Mouse (Mus musculus) left cerebral cortex, postnatal 14 days (tissue): ENCODE data around the gene Ncf4. TPM values are rescaled to one million over a fixed set of nuclear protein-coding genes. Genes with fewer than 3 reads are reported as not detected.
A peak's percentile ranks its signal among the peaks of the same experiment; 100 is the strongest.
"Not testable (repeated sequence)": the region's sequence is repeated elsewhere in the genome, so short reads cannot be mapped to it uniquely, and the experiment has no call there.

Experiments used
- DNase-seq, 2 experiments: peaks; one replicate each; pipeline ENCODE4 v3.0.0; 2021 to 2022; ENCODE audit warnings: low spot score in 2 of 2, mixed read lengths in 1 of 2
- intact Hi-C: fragments of 180-260 bp; cut with DNase I; formaldehyde crosslinking; loops from one replicate; pipeline ENCODE4 v1.15.1; 2025
- total RNA-seq, 2 experiments: library from RNA; stranded (reverse); gene quantifications; 2 replicates each; pipeline ENCODE4 v1.2.3; 2021

Ncf4 gene
- total RNA-seq, 2 experiments from 2014 or later, result 1.2 to 1.3 TPM

DNA sequence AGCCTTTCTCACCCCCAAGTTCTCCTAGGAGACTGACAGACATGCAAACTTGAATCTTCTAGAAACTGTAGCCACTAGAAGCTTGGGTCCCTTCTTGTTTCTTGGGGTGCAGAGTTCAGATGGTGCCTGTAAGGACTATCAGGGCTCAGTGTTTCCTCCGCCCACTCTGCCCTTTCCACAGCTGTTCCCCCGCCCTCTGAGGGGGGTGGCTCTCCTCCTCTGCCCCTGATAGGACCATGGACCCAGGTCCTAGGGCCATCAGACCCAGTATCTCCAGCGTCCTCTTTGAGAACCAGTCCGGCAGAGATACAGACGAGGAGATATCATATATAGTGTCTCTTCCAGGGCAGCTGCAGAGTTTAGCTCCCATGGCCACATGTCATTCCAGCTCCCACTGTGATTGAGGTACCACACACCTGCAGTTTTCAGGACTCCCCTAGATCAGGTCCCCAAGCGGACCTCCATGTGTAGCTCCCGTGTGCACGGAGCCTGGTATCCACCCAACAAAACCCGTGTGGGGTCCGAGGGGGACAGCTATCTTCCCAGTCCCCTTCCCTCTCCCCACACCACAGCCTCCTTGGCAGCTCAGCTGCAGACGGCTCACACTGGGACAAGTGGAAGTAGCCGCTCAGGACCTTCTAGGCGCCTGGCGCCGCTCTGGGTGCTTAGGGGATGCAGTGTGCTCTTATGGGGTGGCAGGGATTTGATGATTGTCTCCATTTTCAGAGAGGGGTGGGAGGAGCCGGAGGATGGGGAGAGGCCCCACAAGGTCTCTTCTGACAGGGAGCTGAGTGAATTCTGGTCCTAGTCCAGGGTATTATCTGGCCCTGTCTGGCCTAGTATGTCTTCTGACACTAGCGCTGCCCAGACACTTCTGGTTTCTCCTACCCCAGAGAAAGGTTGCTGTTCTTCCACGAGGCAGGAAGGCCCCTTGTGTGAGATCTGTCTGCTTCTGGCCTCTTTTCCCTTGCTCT is 1.8 kb downstream of the Ncf4 start:
- no peak for DNase-seq
- intact Hi-C loops, result no loop called here

DNA sequence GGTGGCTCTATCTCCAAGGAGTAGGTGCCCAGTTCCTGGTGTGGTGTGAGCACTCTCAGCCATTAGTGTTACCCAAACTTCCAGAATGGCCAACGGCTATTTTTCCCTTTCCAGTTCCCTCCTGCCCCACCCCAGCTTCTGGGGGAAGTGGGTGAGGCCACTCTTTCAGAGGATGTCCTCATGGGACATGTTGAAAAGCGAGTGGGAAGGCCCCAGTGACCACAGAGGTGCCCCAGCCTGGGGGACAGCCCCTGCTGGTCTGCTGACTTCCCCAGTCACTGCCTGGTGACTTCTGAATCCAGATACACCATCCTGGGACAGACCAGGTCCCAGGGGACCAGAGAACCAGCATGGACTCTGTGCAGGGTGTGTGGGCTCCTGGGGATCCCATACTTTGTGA is 3.1 kb downstream of the Ncf4 start:
- intact Hi-C loops, result no loop called here
- no peak for DNase-seq

DNA sequence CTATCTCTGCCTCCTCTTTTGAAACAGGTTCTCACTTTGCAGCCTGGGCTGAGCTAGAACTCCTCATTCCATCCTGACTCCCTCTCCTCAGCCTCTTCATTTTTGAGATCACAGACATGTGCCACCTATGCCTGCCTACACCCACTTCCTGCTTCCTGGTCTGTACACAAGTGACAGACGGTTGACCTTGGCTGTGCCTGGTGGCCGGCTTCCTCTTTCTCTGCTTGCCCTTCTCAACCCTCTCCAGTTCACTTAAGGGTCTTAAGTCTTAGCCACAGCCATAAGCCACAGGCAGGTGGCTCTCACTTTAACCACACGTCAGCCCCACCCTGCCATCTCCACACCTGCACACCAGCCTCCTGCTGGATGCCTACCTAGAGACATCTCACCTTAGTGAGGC is 3.8 kb downstream of the Ncf4 start:
- intact Hi-C loops, result no loop called here
- no peak for DNase-seq

DNA sequence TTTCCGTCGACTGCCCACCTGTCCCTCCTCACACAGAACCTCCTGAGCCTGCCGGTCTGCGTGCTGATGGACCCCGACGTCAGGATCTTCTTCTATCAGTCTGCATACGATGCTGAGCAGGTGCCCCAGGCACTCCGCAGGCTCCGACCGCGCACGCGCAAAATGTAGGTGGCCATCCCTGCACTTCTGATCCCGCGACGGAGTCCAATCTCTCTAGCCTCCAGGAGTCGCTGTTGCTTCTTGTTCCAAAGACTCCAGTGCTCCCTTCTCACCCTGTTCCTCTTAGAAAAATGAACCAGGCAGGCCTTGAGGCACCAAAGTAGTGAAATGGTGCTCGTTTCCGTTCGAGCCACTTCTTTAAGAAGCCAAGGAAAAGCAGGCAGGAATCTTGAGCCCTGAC is 10.2 kb downstream of the Ncf4 start:
- peak; percentile 55 to 70 for DNase-seq
- intact Hi-C loops, result loop anchor here (5.0 kb wide), 1 partner anchor 168 kb away; no protein-coding TSS in a partner anchor

DNA sequence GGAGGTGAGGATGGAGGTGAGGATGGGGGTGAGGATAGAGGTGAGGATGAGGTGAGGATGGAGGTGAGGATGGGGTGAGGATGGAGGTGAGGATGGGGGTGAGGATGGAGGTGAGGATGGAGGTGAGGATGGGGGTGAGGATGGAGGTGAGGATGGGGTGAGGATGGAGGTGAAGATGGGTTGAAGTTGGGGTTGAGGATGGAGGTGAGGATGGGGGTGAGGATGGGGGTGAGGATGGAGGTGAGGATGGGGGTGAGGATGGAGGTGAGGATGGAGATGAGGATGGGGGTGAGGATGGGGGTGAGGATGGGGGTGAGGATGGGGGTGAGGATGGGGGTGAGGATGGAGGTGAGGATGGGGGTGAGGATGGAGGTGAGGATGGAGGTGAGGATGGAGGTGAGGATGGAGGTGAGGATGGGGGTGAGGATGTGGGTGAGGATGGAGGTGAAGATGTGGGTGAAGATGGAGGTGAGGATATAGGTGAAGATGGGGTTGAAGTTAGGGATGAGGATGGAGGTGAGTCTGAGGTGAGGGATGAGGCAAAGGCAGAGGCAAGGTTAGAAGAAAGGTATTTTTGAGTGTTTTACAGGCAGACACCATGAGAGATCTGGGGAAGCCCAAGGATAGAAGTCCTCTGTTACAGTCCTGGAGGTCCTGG is 12.1 kb downstream of the Ncf4 start:
- intact Hi-C loops, result loop anchor here (1.0 to 5.0 kb wide), 3 partner anchors 64 to 166 kb away; no protein-coding TSS in a partner anchor

DNA sequence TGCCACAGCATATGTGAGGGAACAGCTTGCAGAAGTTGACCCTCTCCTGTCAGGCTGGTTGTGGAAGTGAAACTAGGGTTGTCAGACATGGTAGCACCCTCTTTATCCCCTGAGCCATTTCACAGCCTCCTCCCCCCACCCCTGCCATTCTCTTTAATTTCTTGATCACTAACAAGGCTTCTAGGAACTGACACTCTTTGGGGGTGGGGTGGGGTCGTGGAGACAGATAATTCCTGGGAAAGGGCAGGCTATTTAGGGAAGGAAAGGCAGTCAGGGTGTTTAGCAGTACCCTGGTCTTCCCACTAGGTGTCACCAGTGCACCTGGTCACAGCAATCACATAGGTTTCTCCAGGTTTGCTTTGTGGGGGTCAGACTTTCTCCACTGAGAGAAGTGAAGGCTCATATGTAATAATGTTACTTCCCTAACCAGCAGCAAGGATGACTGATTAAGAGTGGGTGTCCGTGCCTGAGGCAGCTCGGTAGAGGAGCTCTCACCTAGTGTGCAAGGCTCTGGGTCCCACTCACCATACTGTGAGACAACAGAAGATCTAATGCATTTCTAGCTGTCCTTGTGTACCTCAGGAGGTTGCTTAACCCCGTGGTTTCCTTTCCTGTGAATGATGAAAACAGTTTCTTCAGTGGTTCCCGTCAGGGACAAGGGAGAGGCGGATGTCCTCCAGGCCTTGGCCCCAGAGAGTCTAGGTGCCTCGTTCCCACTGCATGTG is 12.9 kb downstream of the Ncf4 start:
- intact Hi-C loops, result loop anchor here (1.0 to 5.0 kb wide), 3 partner anchors 63 to 165 kb away; no protein-coding TSS in a partner anchor
- DNase-seq, result peak; percentile 76

More for the DNA sequence above, 12.1 kb downstream of the Ncf4 start:
- not testable (repeated sequence) for DNase-seq

DNA sequence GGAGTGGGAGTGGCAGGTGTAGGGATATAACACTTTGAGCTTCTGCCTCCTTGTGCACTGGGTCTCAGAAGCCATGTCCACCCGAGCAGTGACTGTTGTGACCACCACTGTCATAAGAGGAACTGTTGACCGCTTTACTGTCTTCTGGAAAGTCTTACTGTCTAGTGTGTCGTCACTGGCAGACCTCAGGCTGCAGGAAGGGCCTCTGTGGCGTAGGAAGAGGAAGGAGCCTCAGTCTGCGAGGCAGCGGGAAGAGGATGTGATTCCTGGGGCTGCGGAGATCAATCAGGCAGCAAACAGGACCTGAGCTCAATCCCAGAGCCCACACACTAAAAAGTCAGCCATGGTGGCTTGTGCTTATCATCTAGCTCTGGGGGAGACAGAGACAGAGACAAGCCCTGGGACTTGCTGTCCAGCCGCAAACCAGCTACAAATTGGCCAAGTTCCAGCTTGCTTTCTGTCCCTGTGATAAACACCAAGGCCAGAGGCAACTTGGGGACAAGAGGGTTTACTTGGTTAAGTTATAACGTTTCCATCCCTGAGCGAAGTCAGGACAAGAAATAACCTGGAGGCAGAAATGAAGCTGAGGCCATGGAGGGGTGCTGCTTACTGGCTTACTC is 13.8 kb downstream of the Ncf4 start:
- intact Hi-C loops, result loop anchor here (5.0 kb wide), 1 partner anchor 164 kb away; no protein-coding TSS in a partner anchor
- peak in 1 of 2 experiments; percentile 30 for DNase-seq

DNA sequence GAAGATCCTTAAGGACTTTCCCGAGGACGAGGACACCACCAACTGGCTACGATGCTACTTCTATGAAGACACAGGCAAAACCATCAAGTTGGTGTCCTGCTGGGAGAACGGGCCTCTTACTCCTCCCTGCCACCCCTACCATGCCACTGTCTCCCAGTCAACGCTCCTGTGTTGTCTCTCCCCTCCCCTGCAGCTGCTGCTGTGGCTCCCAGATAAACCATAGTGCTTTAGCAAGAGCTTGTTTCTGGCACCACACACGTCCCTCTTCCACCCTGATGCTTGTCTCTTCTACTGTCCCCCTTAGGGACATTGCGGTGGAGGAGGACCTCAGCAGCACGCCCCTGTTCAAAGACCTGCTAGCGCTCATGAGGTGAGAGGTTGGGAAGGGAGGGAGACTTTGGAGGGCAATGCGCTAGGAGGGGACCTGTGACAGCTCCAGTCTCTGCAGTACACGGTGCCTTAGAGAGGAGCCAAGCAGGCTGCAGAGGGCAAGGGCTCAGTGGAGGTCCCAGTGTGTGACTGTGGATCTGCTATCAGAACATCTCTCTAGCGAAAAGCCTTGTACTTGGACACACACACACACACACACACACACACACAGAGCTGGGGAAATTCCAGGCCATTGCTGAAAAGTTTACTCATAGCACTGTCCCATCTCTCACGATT is 16.2 kb downstream of the Ncf4 start:
- DNase-seq, result no peak
- intact Hi-C loops, result no loop called here

DNA sequence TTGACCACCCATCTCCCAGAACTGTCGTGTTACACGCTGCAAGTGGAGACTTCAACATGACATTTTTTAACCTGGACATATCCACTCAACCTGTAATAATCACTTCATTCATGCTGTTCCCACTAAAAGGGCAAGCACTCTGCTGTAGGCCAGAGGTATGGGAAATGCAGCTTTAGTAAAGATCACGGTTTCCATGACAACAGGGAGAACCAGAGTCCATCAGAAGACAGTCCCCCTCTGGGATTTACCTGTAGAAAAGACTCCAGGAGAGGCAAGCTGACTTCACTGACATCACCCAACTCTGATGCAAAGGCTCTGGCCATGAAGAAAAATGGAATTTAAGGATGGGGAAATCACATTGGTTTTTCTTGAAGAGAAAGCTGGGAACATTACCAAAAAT is 18.7 kb downstream of the Ncf4 start:
- DNase-seq, result no peak
- intact Hi-C loops, result no loop called here

DNA sequence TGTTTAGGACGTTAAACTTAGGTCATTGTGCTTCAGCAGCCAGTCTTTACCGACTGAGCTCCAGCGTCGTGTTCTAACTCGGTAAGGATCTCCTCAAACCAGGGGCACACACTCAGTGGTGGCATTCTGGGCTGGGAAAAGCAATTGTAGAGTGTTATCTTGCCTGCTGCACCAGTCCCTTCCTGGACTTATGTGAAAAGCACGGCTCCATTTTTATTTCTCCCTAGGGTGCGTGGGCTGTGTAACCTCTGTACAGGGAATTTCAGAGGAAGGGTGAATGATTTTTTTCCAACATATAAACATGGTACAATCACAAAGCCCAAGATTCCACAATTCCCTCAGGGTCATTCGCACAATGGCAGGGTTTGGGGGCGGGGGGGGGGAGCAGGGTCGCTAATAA is 22.8 kb downstream of the Ncf4 start:
- DNase-seq, result no peak
- intact Hi-C loops, result no loop called here

DNA sequence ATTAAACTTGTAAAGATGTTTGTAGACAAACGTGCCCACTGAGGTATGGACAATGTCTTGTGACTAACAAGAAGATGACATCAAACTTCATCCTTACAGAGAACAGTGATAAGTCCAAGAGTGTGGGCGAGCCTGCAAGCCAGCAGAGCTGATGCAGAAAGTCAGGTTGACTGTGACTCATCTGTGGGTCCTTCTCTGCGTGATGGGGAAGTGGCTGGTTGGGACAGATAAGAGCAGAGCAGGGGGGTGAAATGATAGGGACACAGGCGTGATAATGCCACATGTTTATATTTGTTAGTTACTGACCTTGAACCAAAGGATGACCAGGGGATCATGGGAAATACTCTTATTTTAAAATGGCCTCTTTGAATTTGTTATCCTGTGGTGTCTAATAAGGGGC is 23.3 kb downstream of the Ncf4 start:
- peak in 1 of 2 experiments; percentile 38 for DNase-seq
- intact Hi-C loops, result no loop called here

DNA sequence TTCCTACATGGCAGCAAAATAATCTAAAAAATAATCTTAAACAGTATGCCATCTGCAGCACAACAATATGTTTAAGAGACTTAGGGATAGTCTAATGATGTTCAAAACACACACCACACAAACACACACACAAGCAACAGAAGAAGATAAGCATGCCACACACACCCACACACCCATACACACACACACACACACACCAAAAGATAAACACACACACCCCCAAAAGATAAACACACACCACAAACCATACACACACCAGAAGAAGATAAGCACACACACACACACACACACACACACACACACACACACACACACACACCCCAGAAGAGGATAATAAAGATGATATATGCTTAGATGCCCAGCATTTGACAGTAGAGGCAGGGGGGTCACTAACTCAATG is 26.6 kb downstream of the Ncf4 start:
- DNase-seq, result no peak
- intact Hi-C loops, result no loop called here

DNA sequence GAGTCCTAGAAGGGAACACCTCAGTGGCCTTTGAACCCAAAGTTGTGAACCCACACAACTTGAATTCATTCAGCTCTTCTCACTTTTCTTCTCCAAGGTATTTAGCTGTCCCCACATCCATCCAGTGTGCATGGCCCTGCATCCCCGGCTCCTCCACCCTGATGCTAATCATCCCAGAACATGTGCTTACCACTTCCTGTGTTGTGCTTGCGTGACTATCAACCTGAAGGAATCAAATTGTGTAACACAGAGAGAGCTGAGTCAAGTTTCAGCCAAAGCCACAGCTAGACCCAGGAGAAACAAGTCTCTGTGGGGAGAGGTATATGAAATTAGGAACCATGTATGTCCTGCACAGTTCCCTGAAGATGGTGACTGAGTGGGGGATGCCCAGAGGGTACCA is 33.7 kb downstream of the Ncf4 start:
- intact Hi-C loops, result no loop called here
- DNase-seq, result no peak

DNA sequence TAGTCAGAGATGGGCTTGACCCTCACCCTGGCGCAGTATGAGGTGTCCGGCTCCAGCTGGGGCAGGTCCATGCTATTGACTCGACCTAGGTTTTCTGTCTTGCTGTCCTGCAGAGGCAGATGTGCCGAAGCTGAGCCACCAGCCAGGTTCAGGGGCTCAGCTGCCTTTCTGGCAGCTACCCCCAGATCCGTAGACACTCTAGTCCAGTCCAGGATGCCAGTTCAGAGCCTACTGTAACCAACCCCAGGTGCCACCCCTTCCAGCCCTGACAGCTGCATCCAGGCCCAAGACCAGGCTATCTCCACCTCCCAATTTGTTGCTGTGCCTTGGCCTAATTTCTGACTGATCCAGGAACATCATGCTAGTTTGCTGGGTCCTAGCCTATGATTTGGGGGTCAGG is 43.3 kb downstream of the Ncf4 start:
- intact Hi-C loops, result no loop called here
- no peak for DNase-seq

DNA sequence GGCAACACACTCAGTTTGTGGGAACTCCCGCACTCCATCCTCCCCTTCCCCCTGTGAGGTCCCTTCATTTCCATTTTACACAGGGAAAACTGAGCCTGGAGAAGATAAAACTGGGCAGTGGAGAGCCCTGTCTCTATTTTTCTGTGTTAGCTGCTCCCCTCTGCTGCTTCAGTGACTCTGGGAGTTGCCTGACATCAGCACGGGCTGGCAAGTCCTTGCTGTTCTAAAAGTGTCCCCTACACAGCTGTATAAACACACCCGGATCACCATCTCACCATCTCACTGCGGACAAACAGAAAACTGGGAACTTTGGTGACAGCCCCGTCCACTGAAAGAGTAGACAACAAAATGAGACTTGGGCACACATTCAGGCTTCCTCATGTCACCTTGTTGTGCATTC is 45.2 kb downstream of the Ncf4 start:
- intact Hi-C loops, DNase-seq: not testable (repeated sequence)

DNA sequence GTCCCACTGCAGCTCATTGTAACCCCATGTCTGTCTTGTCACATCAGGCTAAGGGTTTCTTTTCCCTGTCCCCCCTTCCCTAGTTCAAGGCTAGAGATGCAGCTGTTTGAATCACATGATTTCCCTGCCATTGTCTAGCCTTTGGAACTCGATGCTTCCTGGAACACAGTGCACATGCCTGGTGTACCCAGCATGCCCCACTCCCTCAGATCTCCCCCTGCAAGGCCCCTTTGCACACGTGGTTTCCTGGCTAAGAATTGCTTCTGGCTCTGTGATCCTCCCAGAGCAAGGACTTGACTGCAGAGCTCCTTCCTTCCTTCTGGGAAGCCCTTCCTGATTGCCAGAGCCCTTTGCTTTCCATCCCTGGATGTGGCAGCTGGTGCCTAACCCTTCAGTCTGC is 48.6 kb downstream of the Ncf4 start:
- intact Hi-C loops, DNase-seq: not testable (repeated sequence)

DNA sequence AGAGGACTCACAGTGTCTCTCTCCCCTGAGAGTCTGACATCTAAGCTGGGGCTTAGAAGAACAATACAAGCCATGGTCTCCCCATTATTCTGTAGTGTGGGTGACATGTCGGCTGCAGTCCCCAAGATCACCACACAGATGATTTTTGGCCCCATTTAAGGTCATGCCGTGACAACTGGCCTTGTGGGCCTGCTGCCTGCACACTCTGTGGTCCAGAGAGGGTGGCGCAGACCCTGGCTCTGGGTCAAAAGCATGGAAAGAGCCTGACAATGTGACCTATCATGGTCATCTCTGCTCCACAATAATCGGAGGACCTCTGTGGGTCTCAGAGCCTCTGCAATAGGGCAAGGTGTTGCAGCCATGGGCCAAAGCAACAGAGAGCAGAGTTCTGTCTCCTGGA is 49.1 kb downstream of the Ncf4 start:
- DNase-seq, result no peak

DNA sequence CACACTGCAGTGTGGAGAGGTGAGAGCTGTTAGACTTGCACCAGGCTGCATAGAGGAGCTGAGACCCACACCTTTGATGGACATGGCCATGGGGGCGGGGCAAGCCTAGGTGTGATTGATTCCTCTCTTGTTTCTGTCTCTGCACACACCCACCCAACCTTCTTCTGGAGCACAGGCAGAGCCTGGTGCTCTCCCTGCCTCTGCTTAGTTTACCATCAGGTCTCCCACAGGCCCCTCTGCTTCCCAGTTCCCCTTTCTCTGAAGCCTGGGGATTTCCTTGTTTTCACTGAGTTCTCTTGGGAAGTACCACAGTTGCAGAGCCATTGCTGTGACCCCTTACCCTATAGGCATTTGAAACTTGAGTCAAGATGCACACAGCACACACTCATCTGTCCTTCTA is 54.0 kb downstream of the Ncf4 start:
- intact Hi-C loops, result no loop called here
- DNase-seq, result no peak

More for the DNA sequence above, 49.1 kb downstream of the Ncf4 start:
- intact Hi-C loops, result no loop called here

DNA sequence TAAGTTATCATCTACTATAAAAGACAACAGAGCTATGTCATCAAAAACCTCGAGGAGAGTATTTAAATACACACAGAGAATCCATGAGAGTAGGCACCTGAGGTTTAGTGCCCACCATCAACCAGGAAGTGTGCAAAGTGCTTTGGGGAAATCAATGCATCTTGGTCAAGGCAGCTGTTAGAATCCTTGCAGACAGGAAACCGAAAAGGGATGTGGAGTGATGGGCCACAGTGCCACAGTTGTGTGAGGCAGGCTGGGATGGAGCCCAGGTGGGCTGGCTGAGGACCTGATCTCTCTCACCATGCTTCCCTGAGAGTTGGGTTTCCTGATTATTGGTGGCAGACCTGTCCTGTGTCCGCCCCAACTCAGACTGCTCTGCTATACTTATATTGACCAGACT is 55.0 kb downstream of the Ncf4 start:
- intact Hi-C loops, result no loop called here
- no peak for DNase-seq
